Mouse (Mus musculus) hindbrain, postnatal 0 days (tissue): ENCODE data around the gene Atf7ip. TPM values are rescaled to one million over a fixed set of nuclear protein-coding genes. Genes with fewer than 3 reads are reported as not detected.

ENCODE experiments used
- ATAC-seq: fragments of 200-750 bp; cut with Nextera tagmentation; 2 replicates; pipeline ENCODE4 v1.8.0; 2017; ENCODE audit warnings: mild to moderate bottlenecking, moderate TSS enrichment, moderate library complexity
- DNase-seq: peaks from one replicate; pipeline ENCODE4 v3.0.0-alpha.2; 2015; ENCODE audit warnings: low spot score
- H3K27ac ChIP-seq: fragments of 300-500 bp; sonication (generic); 2 replicates; pipeline ENCODE4 v1.5.1; 2014; ENCODE audit warnings: mild to moderate bottlenecking
- H3K27me3 ChIP-seq: fragments of 300-500 bp; sonication (generic); 2 replicates; pipeline ENCODE4 v1.6.1; 2014; ENCODE audit warnings: low read length, mixed read lengths; ENCODE audit not compliant: insufficient read depth
- H3K36me3 ChIP-seq: fragments of 300-500 bp; sonication (generic); 2 replicates; pipeline ENCODE4 v1.6.1; 2014; ENCODE audit warnings: low read length, mixed read lengths; ENCODE audit not compliant: insufficient read depth
- H3K4me1 ChIP-seq: fragments of 300-500 bp; sonication (generic); 2 replicates; pipeline ENCODE4 v1.6.1; 2014; ENCODE audit warnings: antibody characterized with exemption, low read length, mixed read lengths; ENCODE audit not compliant: insufficient read depth
- H3K4me2 ChIP-seq: fragments of 300-500 bp; sonication (generic); 2 replicates; pipeline ENCODE4 v1.6.1; 2014; ENCODE audit warnings: low read depth, mild to moderate bottlenecking, low read length, moderate library complexity, mixed read lengths
- H3K4me3 ChIP-seq: fragments of 300-500 bp; sonication (generic); 2 replicates; pipeline ENCODE4 v1.5.1; 2014; ENCODE audit warnings: low read length
- H3K9ac ChIP-seq: fragments of 300-500 bp; sonication (generic); replicated peaks from 2 replicates; pipeline ENCODE4 v1.6.1; 2014; ENCODE audit warnings: mild to moderate bottlenecking, low read length, moderate library complexity, mixed read lengths
- H3K9me3 ChIP-seq: fragments of 300-500 bp; sonication (generic); 2 replicates; pipeline ENCODE4 v1.6.1; 2016; ENCODE audit warnings: low read length, mixed read lengths
- CTCF ChIP-seq: IDR thresholded peaks from 2 replicates; pipeline ENCODE4 v1.5.1; 2016; ENCODE audit warnings: antibody characterized with exemption, control low read depth, low read depth
- WGBS: fragments of 180-500 bp; shearing (Covaris S2); extraction: QIAGEN DNeasy Blood & Tissue Kit; methylation state at CpG from one replicate; pipeline ENCODE4 v1.1.7; 2014; 5-methylcytosine and 5-hydroxymethylcytosine counted together
- polyA plus RNA-seq: library from polyadenylated mRNA; unstranded; fragments of >200 nt; fragmentation: Nextera tagmentation; extraction: Ambion mirVana; gene quantifications from 2 replicates; pipeline ENCODE4 v1.2.1, GENCODE M21; 2015
- total RNA-seq: library from RNA; depleted of rRNA; stranded (reverse); fragments of >200 nt; gene quantifications from 2 replicates; pipeline ENCODE4 v1.2.3, GENCODE M21; 2014

Atf7ip gene
- total and polyA plus RNA-seq, 2 experiments from 2014 or later = 22.9 to 42.8 TPM

DNA sequence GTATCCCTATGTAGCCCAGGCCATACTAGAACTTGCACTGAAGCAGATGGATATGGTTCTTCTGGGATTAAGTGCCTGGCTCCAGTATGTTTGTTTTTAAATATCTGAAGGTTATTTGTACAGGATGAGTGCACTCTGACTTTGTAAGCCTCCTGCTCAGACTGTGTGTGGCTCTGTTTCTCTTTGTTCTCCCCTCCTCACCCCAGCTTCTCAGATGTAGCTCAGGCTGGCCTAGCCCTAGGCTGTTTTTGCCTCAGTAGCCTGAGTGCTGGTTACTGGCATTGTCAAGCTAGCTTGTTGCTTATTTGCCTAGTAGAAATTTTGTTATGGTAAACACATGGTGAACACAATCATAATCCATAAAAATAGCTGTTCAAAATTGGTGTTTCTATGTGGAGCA, 15.7 kb downstream of the Atf7ip start:
- TF ChIP-seq CTCF = no peak
- DNase-seq = no peak

DNA sequence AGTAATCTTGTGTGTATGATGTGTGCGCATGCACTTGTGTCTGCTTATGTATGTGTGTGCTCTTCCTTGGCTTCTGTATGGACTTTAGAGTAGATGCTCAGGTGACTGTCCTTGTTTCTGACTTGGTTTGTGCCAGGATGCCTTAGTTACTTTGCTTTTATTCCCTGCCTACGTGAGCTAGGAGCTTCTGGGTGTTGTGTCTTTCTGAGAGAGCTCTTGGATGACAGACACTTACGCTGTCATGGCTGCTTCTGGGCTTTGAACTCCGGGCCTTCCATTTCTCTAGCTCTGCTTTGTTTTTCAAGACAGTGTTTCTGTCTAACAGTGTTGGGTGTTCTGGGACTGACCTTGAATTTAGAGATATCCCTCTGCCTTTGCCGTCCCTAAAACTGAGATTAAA, 16.7 kb downstream of the Atf7ip start:
- H3K9ac ChIP-seq = no peak overlapping the region
- WGBS = 92% methylated on average over 5 of the region's 5 CpGs

More for the DNA sequence above, 15.7 kb downstream of the Atf7ip start:
- Histone ChIP-seq H3K27me3 (no peaks in the 10 kb centered on the region), H3K4me1 (no peaks in the 10 kb centered on the region), H3K9me3 (no peaks in the 10 kb centered on the region; the same call in 1 of the 2 replicates), H3K36me3 (no peaks in the 10 kb centered on the region), H3K27ac (no peak overlapping the region), H3K4me2 (no peak overlapping the region), H3K4me3 (no peak overlapping the region), H3K9ac (no peak overlapping the region)
- ATAC-seq = no peak

GRCm38 (mm10) chr6:136524751-136525150, 18.8 kb downstream of the Atf7ip start:
- no peak for TF ChIP-seq CTCF
- Histone ChIP-seq H3K36me3 (no peaks in the 10 kb centered on the region; the same call in 1 of the 2 replicates), H3K27me3 (no peaks in the 10 kb centered on the region), H3K4me1 (no peaks in the 10 kb centered on the region), H3K9ac (no peak overlapping the region), H3K9me3 (no peaks in the 10 kb centered on the region; the same call in 1 of the 2 replicates), H3K4me2 (no peak overlapping the region), H3K27ac (no peak overlapping the region), H3K4me3 (no peak overlapping the region)
- ATAC-seq (no peak), DNase-seq (no peak)
- 93% methylated on average over 4 of the region's 4 CpGs for WGBS

More for the DNA sequence above, 16.7 kb downstream of the Atf7ip start:
- Histone ChIP-seq H3K4me1 (no peaks in the 10 kb centered on the region), H3K4me3 (no peak overlapping the region), H3K36me3 (no peaks in the 10 kb centered on the region), H3K27me3 (no peaks in the 10 kb centered on the region), H3K4me2 (no peak overlapping the region), H3K27ac (no peak overlapping the region), H3K9me3 (no peaks in the 10 kb centered on the region; the same call in 1 of the 2 replicates)
- no peak for DNase-seq
- no peak for ATAC-seq
- no peak for TF ChIP-seq CTCF

DNA sequence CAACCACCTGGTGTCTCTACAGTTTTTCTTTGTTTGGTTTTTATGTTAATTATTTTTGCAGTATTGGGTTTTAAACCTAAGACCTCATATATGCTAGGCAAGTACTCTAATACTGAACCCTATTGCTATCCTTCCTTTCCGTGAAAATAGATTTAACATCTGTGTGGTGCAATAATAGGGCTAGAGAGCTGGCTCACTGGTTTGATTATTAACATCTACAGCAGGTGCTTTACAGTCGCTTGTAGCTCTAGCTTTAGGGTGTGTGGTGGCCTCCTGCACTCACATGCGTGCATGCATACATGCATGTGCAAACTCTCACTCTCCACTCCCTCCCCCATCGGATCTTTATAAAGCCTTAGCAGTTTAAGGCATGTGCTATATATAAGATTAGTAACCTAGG, 19.6 kb downstream of the Atf7ip start:
- no peak for DNase-seq
- no peak overlapping the region for H3K4me3 ChIP-seq

DNA sequence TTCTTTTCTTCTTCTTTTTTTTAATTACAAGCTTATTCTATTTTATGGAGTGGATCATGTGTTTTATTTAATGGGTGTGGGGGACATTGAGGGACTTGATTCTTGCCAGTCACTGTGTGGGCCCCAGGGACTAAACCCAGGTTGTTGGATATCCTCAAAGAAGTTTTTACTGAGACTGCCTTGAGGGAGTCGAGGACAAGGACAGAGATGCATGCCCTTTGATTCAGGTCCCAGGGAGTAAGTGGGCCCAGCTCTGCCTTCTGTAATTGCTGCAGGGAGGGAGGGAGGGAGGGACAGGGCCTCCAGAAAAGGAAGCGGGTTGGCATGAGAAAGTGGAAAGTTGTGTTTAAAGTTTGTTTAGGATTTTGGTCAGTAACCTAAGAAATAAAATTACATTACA, 23.2 kb downstream of the Atf7ip start:
- DNase-seq (no peak), ATAC-seq (no peak)
- WGBS = 68% methylated on average over 2 of the region's 2 CpGs
- H3K4me1 ChIP-seq = peaks cover 9% of the 10 kb centered on the region; the same call in 1 of the 2 replicates
- no peaks in the 10 kb centered on the region; the same call in 1 of the 2 replicates for H3K9me3 ChIP-seq
- H3K36me3 ChIP-seq = no peaks in the 10 kb centered on the region; the same call in 1 of the 2 replicates
- no peak overlapping the region for H3K4me3 ChIP-seq
- H3K9ac ChIP-seq = no peak overlapping the region
- H3K27me3 ChIP-seq = no peaks in the 10 kb centered on the region
- no peak for TF ChIP-seq CTCF
- no peak overlapping the region for H3K27ac ChIP-seq
- no peak overlapping the region for H3K4me2 ChIP-seq

More for the DNA sequence above, 19.6 kb downstream of the Atf7ip start:
- no peak overlapping the region for H3K9ac ChIP-seq
- no peak for ATAC-seq
- TF ChIP-seq CTCF = no peak
- no peaks in the 10 kb centered on the region; the same call in 1 of the 2 replicates for H3K36me3 ChIP-seq
- no peaks in the 10 kb centered on the region; the same call in 1 of the 2 replicates for H3K9me3 ChIP-seq
- no peaks in the 10 kb centered on the region for H3K4me1 ChIP-seq
- H3K27me3 ChIP-seq = no peaks in the 10 kb centered on the region
- H3K27ac ChIP-seq = no peak overlapping the region
- H3K4me2 ChIP-seq = no peak overlapping the region
- WGBS = 93% methylated on average over 4 of the region's 4 CpGs

DNA sequence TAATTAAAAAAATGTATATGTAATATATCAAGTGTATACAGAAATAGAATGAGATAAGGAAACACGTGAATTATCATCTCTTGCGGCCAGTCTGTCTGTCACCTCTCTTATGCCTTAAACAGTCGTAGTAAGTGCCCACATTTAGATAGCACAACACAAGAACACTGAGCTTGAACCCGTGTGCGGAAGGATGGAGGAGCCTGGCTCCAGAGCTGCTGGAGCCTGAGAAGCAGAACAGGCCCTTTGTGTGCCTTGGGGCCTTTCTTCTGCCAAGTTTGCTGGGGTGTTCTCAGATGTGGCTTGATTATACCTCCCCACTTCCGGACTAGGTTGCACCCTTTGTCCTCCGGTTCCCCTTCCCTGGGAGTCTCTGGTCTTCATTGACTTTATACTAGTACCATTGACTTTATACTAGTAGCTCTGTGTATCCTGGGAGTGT, 25.8 kb downstream of the Atf7ip start:
- H3K4me2 ChIP-seq = no peak overlapping the region
- H3K27me3 ChIP-seq = no peaks in the 10 kb centered on the region
- ATAC-seq = no peak
- TF ChIP-seq CTCF = no peak
- DNase-seq = no peak
- no peak overlapping the region for H3K9ac ChIP-seq
- H3K4me1 ChIP-seq = peaks cover 13% of the 10 kb centered on the region
- no peaks in the 10 kb centered on the region for H3K9me3 ChIP-seq
- no peaks in the 10 kb centered on the region; the same call in 1 of the 2 replicates for H3K36me3 ChIP-seq
- WGBS = 47% methylated on average over 7 of the region's 7 CpGs
- no peak overlapping the region for H3K4me3 ChIP-seq
- H3K27ac ChIP-seq = peak overlapping the region; percentile 90

DNA sequence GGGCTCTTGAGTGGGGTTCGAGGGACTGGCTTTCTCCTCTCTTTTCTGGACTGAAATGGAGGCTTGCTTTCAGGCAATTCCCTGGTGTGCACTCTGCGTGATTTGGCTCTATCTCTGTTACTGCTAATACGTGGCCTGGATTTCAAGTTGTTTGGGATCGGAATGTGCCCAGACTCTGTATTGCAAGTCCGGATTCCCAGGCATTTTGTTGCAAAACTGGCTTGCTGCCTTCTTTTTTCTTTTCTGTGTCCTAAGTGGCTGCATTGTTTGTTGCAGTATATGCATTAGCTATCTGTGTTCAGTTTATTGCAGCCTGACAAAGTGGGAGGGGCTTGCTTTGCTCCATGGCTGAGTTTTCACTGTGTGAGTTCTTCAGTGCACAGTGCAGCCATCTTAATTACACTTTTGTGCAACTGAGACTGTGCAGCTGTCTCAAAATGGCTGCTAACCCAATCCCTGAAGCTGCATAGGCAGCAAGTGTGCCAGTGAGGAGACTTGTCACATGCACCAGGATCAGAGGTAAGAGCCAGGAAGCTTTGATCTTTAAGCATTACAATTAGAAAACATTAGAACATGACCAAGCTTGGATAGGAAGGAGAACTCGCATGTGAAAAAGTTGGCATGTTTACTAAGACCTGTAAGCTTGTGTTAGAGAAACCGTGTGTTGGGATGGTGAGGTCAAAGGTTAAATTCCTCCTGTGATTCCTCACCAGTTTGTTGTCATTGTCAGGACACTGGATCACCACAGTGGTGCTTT, 26.7 kb downstream of the Atf7ip start:
- Histone ChIP-seq H3K27ac (peak overlapping the region; percentile 90), H3K27me3 (no peaks in the 10 kb centered on the region), H3K4me2 (peak overlapping the region; percentile 40), H3K4me3 (peak overlapping the region; percentile 16), H3K9me3 (no peaks in the 10 kb centered on the region), H3K9ac (no peak overlapping the region), H3K4me1 (peaks cover 13% of the 10 kb centered on the region), H3K36me3 (no peaks in the 10 kb centered on the region; the same call in 1 of the 2 replicates)
- WGBS = 8% methylated on average over 7 of the region's 7 CpGs
- peak; percentile 95 for ATAC-seq
- DNase-seq = peak; percentile 94
- no peak for TF ChIP-seq CTCF
